Mouse (Mus musculus) heart, adult 2 months (tissue): ENCODE measurements at regions not wholly inside any gene's neighbourhood (a gene's known extent, or its start where the extent isn't known, plus 50 kb on each side); places are given as distances from the start of the nearest gene placed in this dataset.

ENCODE experiments used
- CTCF ChIP-seq: fragments of 200-600 bp; IDR thresholded peaks from 2 replicates; pipeline ENCODE4 v1.8.1; 2022; ENCODE audit warnings: antibody characterized with exemption, mild to moderate bottlenecking, moderate library complexity
- EP300 ChIP-seq: fragments of 200-500 bp; IDR thresholded peaks from 2 replicates; pipeline ENCODE4 v1.6.1; 2011; ENCODE audit warnings: low read depth, low read length, control low read depth; ENCODE audit not compliant: insufficient read depth

- TF ChIP-seq CTCF: no peak
- no peak for TF ChIP-seq EP300
These were observed 51.0 kb upstream of the Rybp start for GRCm38 (mm10) chr6:100338291-100338690.
